Mouse (Mus musculus) C2C12 (cell line): ENCODE measurements around the gene Lsp1. TPM values are rescaled to one million over a fixed set of nuclear protein-coding genes. Genes with fewer than 3 reads are reported as not detected.

Source experiments
- H3K27me3 ChIP-seq: one replicate; pipeline ENCODE4 v1.6.1; 2011; ENCODE audit not compliant: control insufficient read depth, insufficient read depth, insufficient read length
- H3K36me3 ChIP-seq: one replicate; pipeline ENCODE4 v1.6.1; 2011; ENCODE audit not compliant: control insufficient read depth, insufficient read depth
- H3K4me3 ChIP-seq: one replicate; pipeline ENCODE4 v1.5.1; 2011; ENCODE audit warnings: mild to moderate bottlenecking, control low read depth; ENCODE audit not compliant: poor library complexity, insufficient read depth, severe bottlenecking
- H3K79me2 ChIP-seq: one replicate; pipeline ENCODE4 v1.6.1; 2011; ENCODE audit not compliant: control insufficient read depth, insufficient read depth
- H3K79me3 ChIP-seq: one replicate; pipeline ENCODE4 v1.6.1; 2011; ENCODE audit warnings: low read depth, control low read depth
- H3ac ChIP-seq: one replicate; pipeline ENCODE3; 2011; ENCODE audit warnings: low read depth; ENCODE audit not compliant: control insufficient read depth, insufficient read length
- CEBPB ChIP-seq: IDR thresholded peaks from one replicate; pipeline ENCODE4 v1.6.1; 2011; ENCODE audit warnings: low read depth, mild to moderate bottlenecking, control low read depth, moderate library complexity
- CTCF ChIP-seq: IDR thresholded peaks from one replicate; pipeline ENCODE4 v1.5.1; 2011; ENCODE audit not compliant: control insufficient read depth, insufficient read depth, insufficient read length
- FOSL1 ChIP-seq: IDR thresholded peaks from one replicate; pipeline ENCODE4 v1.8.0; 2011; ENCODE audit warnings: mild to moderate bottlenecking, low read length; ENCODE audit not compliant: poor library complexity, insufficient read depth, severe bottlenecking
- MAX ChIP-seq: IDR thresholded peaks from one replicate; pipeline ENCODE4 v1.6.1; 2011; ENCODE audit warnings: mild to moderate bottlenecking, control low read depth
- MYOD1 ChIP-seq: IDR thresholded peaks from one replicate; pipeline ENCODE4 v1.6.1; 2011; ENCODE audit warnings: low read depth; ENCODE audit not compliant: control insufficient read depth, insufficient read length
- MYOG ChIP-seq: IDR thresholded peaks from one replicate; pipeline ENCODE4 v1.6.1; 2011; ENCODE audit not compliant: control insufficient read depth, insufficient read length; ENCODE audit errors: extremely low read depth
- USF1 ChIP-seq: IDR thresholded peaks from one replicate; pipeline ENCODE4 v1.6.1; 2011; ENCODE audit warnings: low read depth, mild to moderate bottlenecking, control low read depth, moderate library complexity
- polyA plus RNA-seq: library from polyadenylated mRNA; unstranded; fragments of >200 nt; fragmentation: generic; extraction: Trizol; gene quantifications from one replicate; pipeline ENCODE4 v1.2.1, GENCODE M21; 2012; ENCODE audit warnings: missing spikeins

Lsp1 gene
- polyA plus RNA-seq, 1 experiment = 96.1 TPM

DNA sequence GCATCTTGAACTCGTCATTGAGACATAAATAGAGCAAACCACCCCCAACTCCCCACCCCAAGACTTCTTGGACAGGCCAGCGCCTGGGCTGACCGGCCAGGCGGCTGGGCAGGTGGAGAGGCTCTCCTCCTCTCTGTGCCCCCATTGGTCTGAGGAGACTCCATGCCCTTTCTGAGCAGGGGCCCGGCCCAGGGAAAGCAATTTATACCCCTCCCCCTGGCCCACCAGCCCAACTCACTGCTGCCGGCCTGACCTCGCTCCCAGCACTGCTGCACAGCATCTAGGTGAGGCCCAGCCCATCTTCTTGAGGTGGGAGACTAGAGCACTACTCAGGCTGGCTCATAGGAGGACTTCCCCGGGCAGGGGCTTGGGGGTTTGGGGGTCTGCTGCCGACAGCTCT is 19.0 kb upstream of the Lsp1 start, which contains the start of gene Tnni2:
TSS of gene Tnni2 (plus strand) at position 224 of the 400 bp plus-strand sequence.
- Histone ChIP-seq H3ac (no peak within 1 kb of the TSS), H3K79me3 (no peaks in the 10 kb centered on the region), H3K79me2 (no peaks in the 10 kb centered on the region), H3K36me3 (no peaks in the 10 kb centered on the region), H3K27me3 (no peaks in the 10 kb centered on the region), H3K4me3 (no peak within 1 kb of the TSS)
- TF ChIP-seq USF1 (no peak), MAX (no peak), MYOD1 (no peak), CEBPB (no peak), CTCF (no peak), MYOG (no peak), FOSL1 (no peak)

DNA sequence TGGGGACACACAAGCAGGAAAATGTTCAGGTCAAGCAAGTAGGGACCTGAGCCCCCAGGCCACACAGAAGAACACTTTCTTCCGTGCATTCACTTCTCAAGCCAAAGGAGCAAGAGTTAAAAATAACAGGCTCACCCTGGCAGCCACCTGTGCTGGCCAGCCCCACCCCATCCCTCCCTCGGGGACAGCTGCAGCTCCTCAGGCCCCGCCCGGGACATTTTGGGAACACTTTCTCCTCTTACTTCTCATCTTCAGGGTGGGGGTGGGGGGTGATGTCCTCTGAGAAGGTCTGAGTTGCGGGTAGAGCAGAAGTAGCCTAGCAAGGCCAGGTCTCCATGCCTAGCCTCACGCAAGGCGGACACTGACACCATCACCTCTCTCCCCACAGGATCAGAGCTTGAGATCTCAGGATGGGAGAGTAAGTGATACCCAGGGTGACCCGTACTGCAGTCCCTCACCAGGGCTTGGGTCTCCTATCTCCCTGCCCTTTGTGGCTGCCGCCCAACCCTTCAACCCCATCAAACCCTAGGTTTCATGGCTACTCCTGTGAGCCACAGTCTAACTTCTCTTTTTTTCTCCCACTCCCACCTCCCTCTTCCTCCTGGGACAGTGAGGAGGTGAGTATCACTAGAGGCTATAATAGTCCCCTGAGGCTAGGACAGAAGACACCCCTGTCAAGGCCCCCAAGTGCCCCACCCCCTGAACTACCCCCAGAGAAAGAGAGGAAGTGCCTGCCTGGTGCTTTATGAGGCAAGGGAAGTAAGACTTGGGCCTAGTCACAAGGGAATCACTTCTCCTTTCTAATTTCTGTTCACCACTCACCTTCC is 18.3 kb upstream of the Lsp1 start:
- H3K4me3 ChIP-seq = no peak overlapping the region
- H3K36me3 ChIP-seq = no peaks in the 10 kb centered on the region
- H3K27me3 ChIP-seq = no peaks in the 10 kb centered on the region
- TF ChIP-seq MYOG (no peak), MAX (no peak), CEBPB (no peak), FOSL1 (no peak), MYOD1 (peak; percentile 31)
- H3ac ChIP-seq = no peak overlapping the region
- no peaks in the 10 kb centered on the region for H3K79me3 ChIP-seq
- H3K79me2 ChIP-seq = no peaks in the 10 kb centered on the region

DNA sequence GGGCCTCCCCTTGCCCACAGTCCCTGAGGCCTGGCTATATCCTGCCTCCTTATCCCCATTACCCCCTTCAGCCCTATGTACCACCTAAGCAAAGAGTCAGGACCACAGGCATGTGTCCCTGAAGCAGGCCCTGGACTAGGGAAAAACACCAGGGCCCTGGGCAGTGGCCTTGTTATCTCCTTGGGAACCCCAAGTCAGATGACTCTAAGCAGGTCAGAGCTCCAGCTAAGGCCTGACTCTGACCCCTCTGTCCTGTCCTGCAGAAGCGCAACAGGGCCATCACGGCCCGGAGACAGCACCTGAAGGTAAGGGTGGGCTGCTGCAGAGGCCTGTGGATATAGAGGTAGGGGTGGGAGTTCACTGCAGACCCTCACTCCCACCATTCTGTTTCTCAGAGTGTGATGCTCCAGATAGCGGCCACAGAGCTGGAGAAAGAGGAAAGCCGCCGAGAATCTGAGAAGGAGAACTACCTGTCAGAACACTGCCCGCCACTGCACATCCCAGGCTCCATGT is 17.6 kb upstream of the Lsp1 start:
- Histone ChIP-seq H3K4me3 (no peak overlapping the region), H3K79me3 (no peaks in the 10 kb centered on the region), H3K36me3 (no peaks in the 10 kb centered on the region), H3K79me2 (no peaks in the 10 kb centered on the region), H3ac (no peak overlapping the region), H3K27me3 (no peaks in the 10 kb centered on the region)
- TF ChIP-seq MAX = no peak
- TF ChIP-seq MYOG = no peak
- no peak for TF ChIP-seq USF1
- no peak for TF ChIP-seq MYOD1
- TF ChIP-seq FOSL1 = no peak
- no peak for TF ChIP-seq CTCF
- no peak for TF ChIP-seq CEBPB

DNA sequence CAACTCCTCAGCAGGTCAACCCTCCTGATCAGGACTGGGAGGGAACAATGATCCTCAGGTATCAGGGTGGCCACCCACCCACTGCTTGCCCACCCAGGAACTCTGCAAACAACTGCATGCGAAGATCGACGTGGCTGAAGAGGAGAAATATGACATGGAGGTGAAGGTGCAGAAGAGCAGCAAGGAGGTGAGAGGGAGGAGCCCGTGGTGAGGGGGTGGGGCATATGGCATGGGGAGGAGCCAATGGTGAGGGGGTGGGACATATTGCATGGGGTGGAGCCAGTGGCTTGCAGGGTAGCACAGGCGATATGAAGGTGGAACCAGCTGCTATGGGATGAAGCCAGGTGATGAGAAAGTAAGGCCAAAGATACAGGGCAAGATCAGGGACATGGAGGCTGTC is 17.1 kb upstream of the Lsp1 start:
- Histone ChIP-seq H3ac (no peak overlapping the region), H3K36me3 (no peaks in the 10 kb centered on the region), H3K79me3 (no peaks in the 10 kb centered on the region), H3K27me3 (no peaks in the 10 kb centered on the region), H3K4me3 (no peak overlapping the region), H3K79me2 (no peaks in the 10 kb centered on the region)
- TF ChIP-seq USF1 (no peak), CEBPB (no peak), MYOG (no peak), CTCF (no peak), MAX (no peak)

DNA sequence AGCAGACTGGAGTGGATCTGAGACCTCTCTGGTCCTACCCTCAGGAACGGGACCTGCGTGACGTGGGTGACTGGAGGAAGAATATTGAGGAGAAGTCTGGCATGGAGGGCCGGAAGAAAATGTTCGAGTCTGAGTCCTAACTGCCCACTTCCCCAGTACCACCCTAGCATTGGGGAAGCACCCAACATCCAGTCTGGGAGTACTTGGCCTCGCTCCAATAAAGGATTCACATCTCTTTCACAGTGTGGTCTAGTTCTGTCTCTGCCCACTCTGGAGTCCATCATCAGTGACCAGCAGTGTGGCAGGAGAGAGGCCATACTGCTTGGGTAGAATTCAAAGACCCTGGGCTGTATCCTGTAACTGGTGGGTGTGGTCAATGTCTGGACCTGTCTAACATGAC is 16.4 kb upstream of the Lsp1 start:
- Histone ChIP-seq H3K4me3 (no peak overlapping the region), H3K27me3 (no peaks in the 10 kb centered on the region), H3K79me2 (no peaks in the 10 kb centered on the region), H3K36me3 (no peaks in the 10 kb centered on the region), H3ac (no peak overlapping the region), H3K79me3 (no peaks in the 10 kb centered on the region)
- TF ChIP-seq USF1 (no peak), MAX (no peak), MYOD1 (no peak), MYOG (no peak), FOSL1 (no peak), CEBPB (no peak), CTCF (no peak)

DNA sequence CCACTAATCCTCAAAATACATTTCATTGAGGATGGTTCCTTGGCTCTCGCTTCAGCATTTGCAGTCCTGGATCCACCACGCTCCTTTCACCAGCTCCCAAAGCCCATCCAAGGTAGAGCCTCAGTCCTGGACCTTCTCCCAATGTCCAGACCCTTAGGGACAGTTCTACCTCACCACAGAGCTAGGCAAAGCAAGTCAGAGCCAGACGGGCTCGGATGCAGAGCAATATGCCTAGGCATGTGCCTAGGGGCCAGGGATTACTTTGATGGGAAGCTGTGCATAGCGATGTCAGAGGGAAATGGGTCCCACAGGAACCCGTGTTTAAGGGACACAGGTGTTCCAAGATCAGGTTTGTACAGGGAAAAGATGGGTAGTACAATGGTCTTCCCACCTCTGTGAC is 15.3 kb upstream of the Lsp1 start:
- Histone ChIP-seq H3K79me3 (no peaks in the 10 kb centered on the region), H3ac (no peak overlapping the region), H3K27me3 (no peaks in the 10 kb centered on the region), H3K36me3 (no peaks in the 10 kb centered on the region), H3K4me3 (no peak overlapping the region), H3K79me2 (no peaks in the 10 kb centered on the region)
- no peak for TF ChIP-seq MAX
- TF ChIP-seq CTCF = no peak
- no peak for TF ChIP-seq FOSL1
- TF ChIP-seq CEBPB = no peak
- TF ChIP-seq MYOD1 = no peak
- TF ChIP-seq USF1 = no peak
- no peak for TF ChIP-seq MYOG
